Mouse (Mus musculus): ENCODE data around the gene Lmbr1. TPM values are rescaled to one million over a fixed set of nuclear protein-coding genes. Genes with fewer than 3 reads are reported as not detected.

Lmbr1 gene
- 5.8 and 7.1 TPM in 2 replicates for polyA plus RNA-seq (2012; rRNA removed)

DNA sequence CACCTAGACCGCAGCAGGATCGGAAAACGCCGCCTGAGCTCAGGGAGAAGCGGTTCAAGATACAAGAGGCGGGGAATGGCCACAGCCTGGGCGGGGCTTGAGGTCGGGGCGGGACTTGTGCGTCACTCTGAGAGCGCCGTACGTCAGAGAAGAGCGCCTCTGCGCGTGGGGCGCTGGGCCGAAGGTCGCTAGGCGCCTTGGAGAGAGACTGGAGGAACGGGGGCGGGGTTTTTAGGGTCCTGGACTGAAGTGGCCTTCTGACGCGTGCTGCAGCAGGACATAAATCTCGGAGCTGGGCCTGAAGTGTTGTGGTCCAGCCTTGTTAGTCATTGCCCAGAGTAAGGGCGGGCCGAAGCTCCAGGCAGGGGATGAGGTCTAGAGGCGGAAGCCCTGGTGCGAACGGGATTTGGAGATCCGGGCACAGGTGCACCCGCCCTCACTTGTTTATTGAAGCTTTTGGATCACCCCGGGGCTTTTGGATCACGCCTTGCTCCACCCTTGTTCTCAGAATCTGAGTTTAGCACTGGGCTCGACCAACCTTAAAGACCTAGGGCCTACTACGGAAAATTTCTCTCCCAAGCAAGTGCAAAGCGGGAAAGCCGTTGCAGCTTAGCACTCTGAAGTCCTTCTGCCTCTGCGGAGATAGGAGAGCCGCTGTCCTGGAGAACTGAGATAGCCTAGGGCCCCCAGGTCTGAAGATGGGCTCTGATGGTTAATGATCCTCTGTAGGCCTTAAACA, at the start of gene Lmbr1:
TSS of gene Lmbr1 (minus strand) at position 93 of the 739 bp plus-strand sequence.

DNA sequence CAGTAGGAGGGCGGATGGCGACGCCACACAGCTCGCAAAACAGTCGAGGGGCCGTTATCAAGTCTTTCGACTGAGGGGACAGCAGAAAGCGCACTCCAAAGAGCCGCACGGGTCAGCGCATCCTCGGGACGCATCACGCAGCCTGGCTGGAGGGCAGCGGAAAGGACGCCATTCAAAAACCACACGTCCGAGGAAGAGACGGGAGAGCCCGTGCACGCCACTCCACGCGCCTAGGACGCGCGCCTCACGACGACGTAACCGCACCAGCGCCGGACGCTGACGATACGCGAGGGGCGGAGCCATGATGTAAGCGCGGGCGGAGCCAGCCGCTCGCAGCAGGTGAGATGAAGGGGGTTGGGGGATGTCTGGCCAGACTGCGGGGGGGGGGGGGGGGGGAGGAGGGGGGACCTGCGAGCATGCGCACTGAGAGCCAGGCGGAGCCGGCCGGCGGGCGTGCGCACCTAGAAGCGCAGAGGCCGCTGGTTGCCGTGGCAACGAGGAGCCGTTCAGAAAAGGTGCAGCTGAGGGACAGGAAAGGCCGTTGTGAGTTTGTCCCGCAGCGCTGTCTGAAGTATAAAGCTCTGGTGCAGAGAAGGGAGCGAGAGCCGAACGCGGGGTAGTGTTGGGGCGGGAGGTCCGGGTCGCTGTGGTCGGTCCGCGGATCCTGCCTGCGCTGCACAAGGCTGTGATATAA, 182.5 kb downstream of the Lmbr1 start, which contains the start of gene Rnf32:
TSS of gene Rnf32 (plus strand) at position 423 of the 694 bp plus-strand sequence.

Other genes starting within 250 kb of the Lmbr1 start
- gene Rnf32, start 182.4 kb downstream of the Lmbr1 start, polyA plus RNA-seq (2012; rRNA removed) = 8.2 and 8.4 TPM in 2 replicates
- 22.5 and 36.4 TPM in 2 replicates for gene Nom1, start 56.3 kb upstream of the Lmbr1 start, polyA plus RNA-seq (2012; rRNA removed)
- 0.43 and 1.3 TPM in 2 replicates for gene Mnx1, start 100.1 kb upstream of the Lmbr1 start, polyA plus RNA-seq (2012; rRNA removed)
- gene Ube3c, start 190.9 kb upstream of the Lmbr1 start, polyA plus RNA-seq (2012; rRNA removed) = 28.3 and 30.8 TPM in 2 replicates

All from central nervous system, embryonic 11.5 days (tissue).